Mouse (Mus musculus): ENCODE measurements around the gene Spdef.

- TF ChIP-seq CTCF (IDR thresholded peaks at IDR 0.05; ENCODE audit: extremely low read depth, insufficient read length, insufficient replicate concordance, low read depth, low read length) (peak; percentile 85; the same call in 1 of the 2 replicates), POLR2A (IDR thresholded peaks at IDR 0.05; ENCODE audit: low read depth, low read length) (no peak)
Observed at GRCm38 (mm10) chr17:27761639-27762336, 33.0 kb upstream of the Spdef start.
